Mouse (Mus musculus) limb, embryonic 13.5 days (tissue): ENCODE measurements at regions not wholly inside any gene's neighbourhood (a gene's known extent, or its start where the extent isn't known, plus 50 kb on each side); places are given as distances from the start of the nearest gene placed in this dataset.

Source experiments
- ATAC-seq: fragments of 200-750 bp; cut with Nextera tagmentation; 2 replicates; pipeline ENCODE4 v1.8.0; 2017; ENCODE audit warnings: low read depth, moderate number of reproducible peaks, moderate TSS enrichment; ENCODE audit not compliant: low FRiP score
- H3K27ac ChIP-seq: fragments of 300-500 bp; sonication (generic); 2 replicates; pipeline ENCODE4 v1.5.1; 2015; ENCODE audit warnings: inconsistent platforms, mild to moderate bottlenecking, moderate library complexity
- H3K27me3 ChIP-seq: fragments of 300-500 bp; sonication (generic); 2 replicates; pipeline ENCODE4 v1.6.1; 2015; ENCODE audit warnings: mild to moderate bottlenecking, inconsistent platforms
- H3K36me3 ChIP-seq: fragments of 300-500 bp; sonication (generic); 2 replicates; pipeline ENCODE4 v1.6.1; 2015; ENCODE audit warnings: inconsistent platforms, mild to moderate bottlenecking, moderate library complexity
- H3K4me1 ChIP-seq: fragments of 300-500 bp; sonication (generic); 2 replicates; pipeline ENCODE4 v1.6.1; 2015; ENCODE audit warnings: inconsistent platforms
- H3K4me2 ChIP-seq: fragments of 300-500 bp; sonication (generic); replicated peaks from 2 replicates; pipeline ENCODE4 v1.6.1; 2015; ENCODE audit warnings: inconsistent platforms, mild to moderate bottlenecking, moderate library complexity
- H3K4me3 ChIP-seq: fragments of 300-500 bp; sonication (generic); 2 replicates; pipeline ENCODE4 v1.5.1; 2015; ENCODE audit warnings: moderate library complexity, mild to moderate bottlenecking, inconsistent platforms
- H3K9ac ChIP-seq: fragments of 300-500 bp; sonication (generic); 2 replicates; pipeline ENCODE4 v1.6.1; 2015; ENCODE audit warnings: mild to moderate bottlenecking, inconsistent platforms
- H3K9me3 ChIP-seq: fragments of 300-500 bp; sonication (generic); 2 replicates; pipeline ENCODE4 v1.6.1; 2016; ENCODE audit warnings: inconsistent platforms
- WGBS: fragments of 180-500 bp; shearing (Covaris S2); methylation state at CpG from one replicate; pipeline ENCODE4 v1.1.7; 2015; 5-methylcytosine and 5-hydroxymethylcytosine counted together

DNA sequence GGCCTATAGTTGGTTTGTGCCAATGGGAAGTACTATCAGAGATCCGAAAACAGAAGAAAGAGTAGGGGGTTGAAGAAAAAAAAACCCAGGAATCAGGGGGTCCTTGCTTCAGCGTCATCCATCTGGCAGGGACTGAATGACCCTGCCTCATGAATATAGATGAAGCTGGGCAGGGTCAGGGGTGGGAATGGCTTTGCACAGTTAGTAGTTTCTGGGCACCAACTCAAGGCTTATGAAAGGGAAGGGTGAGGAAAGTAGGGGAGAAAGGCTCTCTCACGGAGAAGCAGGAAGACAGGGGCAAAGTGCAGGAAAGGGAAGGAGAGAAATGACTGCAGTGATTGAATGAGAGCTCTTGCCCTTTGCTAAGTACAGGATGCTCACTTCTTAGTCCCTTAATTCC is 451.3 kb upstream of the Gm6657 start:
- ATAC-seq: no peak
- Histone ChIP-seq H3K4me2 (no peak overlapping the region), H3K36me3 (no peaks in the 10 kb centered on the region)

GRCm38 (mm10) chr12:77749438-77750007 is 444.5 kb upstream of the Gm6657 start:
- Histone ChIP-seq H3K4me3 (no peak overlapping the region), H3K36me3 (no peaks in the 10 kb centered on the region), H3K27me3 (no peaks in the 10 kb centered on the region), H3K9me3 (no peaks in the 10 kb centered on the region), H3K9ac (no peak overlapping the region), H3K4me1 (no peaks in the 10 kb centered on the region), H3K4me2 (no peak overlapping the region), H3K27ac (no peak overlapping the region)
- WGBS: 79% methylated on average over 3 of the region's 3 CpGs
- ATAC-seq: no peak

More for the DNA sequence above, 451.3 kb upstream of the Gm6657 start:
- WGBS: 55% methylated on average over 3 of the region's 3 CpGs
- Histone ChIP-seq H3K9ac (no peak overlapping the region), H3K4me3 (no peak overlapping the region), H3K27me3 (no peaks in the 10 kb centered on the region), H3K27ac (no peak overlapping the region), H3K4me1 (no peaks in the 10 kb centered on the region), H3K9me3 (no peaks in the 10 kb centered on the region)

GRCm38 (mm10) chr12:77752181-77752580 is 441.9 kb upstream of the Gm6657 start:
- Histone ChIP-seq H3K9me3 (no peaks in the 10 kb centered on the region), H3K27me3 (no peaks in the 10 kb centered on the region), H3K27ac (no peak overlapping the region), H3K4me3 (no peak overlapping the region), H3K9ac (no peak overlapping the region), H3K4me2 (no peak overlapping the region), H3K36me3 (no peaks in the 10 kb centered on the region), H3K4me1 (no peaks in the 10 kb centered on the region)
- WGBS: 75% methylated on average over 5 of the region's 5 CpGs
- ATAC-seq: no peak

DNA sequence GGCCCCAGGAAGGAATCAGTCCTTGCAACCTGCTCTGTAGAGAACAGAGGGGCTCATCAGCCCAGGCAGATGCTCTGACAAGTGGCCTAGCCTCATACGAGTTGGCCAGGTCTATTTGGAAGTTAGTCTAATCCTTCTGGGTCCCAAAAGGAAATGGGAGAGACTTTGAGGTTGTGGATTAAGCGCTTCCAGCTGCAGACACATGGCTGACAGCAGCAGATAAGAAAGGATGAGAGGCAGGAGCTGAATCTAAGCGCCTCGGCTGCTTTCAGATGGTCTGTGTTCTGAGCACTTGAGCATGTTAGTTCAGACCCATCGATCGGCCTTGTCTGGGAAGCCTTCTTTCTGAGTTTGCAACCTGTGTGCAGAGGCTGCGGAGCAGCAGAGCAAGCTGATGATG is 438.0 kb upstream of the Gm6657 start:
- ATAC-seq: no peak
- 56% methylated on average over 7 of the region's 7 CpGs for WGBS
- Histone ChIP-seq H3K36me3 (no peaks in the 10 kb centered on the region), H3K9ac (no peak overlapping the region), H3K27me3 (no peaks in the 10 kb centered on the region), H3K9me3 (no peaks in the 10 kb centered on the region), H3K4me1 (no peaks in the 10 kb centered on the region), H3K4me2 (no peak overlapping the region), H3K4me3 (no peak overlapping the region), H3K27ac (no peak overlapping the region)

GRCm38 (mm10) chr12:77760976-77761375 is 433.1 kb upstream of the Gm6657 start:
- Histone ChIP-seq H3K4me1 (no peaks in the 10 kb centered on the region), H3K4me2 (no peak overlapping the region), H3K36me3 (no peaks in the 10 kb centered on the region), H3K4me3 (no peak overlapping the region), H3K27ac (no peak overlapping the region), H3K27me3 (no peaks in the 10 kb centered on the region), H3K9ac (no peak overlapping the region), H3K9me3 (no peaks in the 10 kb centered on the region)
- 72% methylated on average over 3 of the region's 3 CpGs for WGBS
- ATAC-seq: no peak

DNA sequence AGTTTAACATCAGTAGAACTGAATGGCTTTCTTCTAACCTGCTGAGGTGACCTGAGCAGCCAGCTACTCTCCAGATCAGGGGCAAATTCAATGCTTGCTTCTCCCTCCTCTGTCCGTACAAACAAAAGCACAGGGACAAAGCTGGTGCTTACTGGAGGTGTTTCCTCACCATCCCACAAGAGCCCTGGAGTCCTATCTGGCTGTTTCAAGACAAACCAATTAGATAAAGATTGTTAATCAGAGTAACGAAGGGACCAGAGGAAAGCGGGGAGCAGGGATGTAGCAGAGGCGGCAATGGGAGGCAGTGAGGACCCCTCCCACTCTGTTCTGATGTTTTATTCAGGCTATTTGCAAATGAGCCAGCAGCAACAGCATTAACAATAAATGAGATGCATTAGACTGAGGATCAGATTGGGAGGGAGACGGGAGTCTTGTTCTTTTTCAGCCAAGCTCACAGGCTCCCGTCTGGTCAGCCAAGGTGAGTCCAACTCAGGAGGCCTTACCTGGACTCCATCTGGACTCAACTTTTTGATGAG is 418.0 kb upstream of the Gm6657 start:
- WGBS: 85% methylated on average over 6 of the region's 6 CpGs
- ATAC-seq: no peak

GRCm38 (mm10) chr12:77776755-77777154 is 417.3 kb upstream of the Gm6657 start:
- 86% methylated on average over 8 of the region's 8 CpGs for WGBS

More for the DNA sequence above, 418.0 kb upstream of the Gm6657 start:
- no peaks in the 10 kb centered on the region for H3K9me3 ChIP-seq
- no peak overlapping the region for H3K4me2 ChIP-seq
- H3K4me1 ChIP-seq: peaks cover 7% of the 10 kb centered on the region; the same call in 1 of the 2 replicates
- H3K27ac ChIP-seq: no peak overlapping the region
- H3K9ac ChIP-seq: no peak overlapping the region
- no peaks in the 10 kb centered on the region for H3K36me3 ChIP-seq
- no peaks in the 10 kb centered on the region for H3K27me3 ChIP-seq
- H3K4me3 ChIP-seq: no peak overlapping the region

DNA sequence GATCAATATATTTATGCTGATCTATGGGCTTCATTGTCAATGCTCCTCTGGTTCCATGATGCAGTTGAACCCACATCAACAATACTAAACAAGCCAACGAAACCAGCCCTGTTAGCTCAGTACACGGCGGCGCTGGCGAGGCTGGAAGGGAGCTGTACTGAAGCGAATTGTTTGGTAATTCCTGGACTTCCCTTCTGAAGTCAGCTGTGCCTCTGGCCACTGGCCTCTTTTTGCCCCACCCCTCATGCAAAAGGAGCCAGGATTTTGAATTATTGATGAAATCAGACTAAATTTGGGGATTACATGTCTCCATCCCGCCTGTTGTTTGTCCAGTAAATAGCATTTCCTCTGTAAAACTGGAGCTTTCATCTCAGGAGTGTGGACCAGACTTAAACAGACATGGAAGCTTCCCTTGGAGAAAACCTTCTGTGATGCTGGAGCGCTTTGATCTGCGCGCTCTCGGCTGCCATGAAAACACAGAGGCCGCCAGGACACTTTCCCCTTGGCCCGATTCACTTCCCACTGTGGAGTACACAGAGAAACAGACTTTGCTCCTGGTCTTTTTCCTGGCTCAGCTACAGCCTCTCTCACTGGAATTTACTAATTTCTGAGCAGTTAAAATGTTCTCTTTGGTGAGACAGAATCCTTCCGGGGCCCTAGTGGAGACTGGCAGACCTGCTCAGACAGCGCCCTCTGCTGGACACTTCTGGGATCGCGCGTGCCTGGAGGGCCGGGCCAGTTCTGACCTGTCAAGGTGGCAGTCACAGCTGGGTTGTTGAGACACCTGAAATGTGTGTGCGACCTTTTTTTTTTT is 412.9 kb upstream of the Gm6657 start:
- H3K4me2 ChIP-seq: peak overlapping the region; percentile 61
- H3K9me3 ChIP-seq: no peaks in the 10 kb centered on the region
- WGBS: 18% methylated on average over 20 of the region's 20 CpGs
- H3K27ac ChIP-seq: no peak overlapping the region
- H3K27me3 ChIP-seq: no peaks in the 10 kb centered on the region
- H3K36me3 ChIP-seq: no peaks in the 10 kb centered on the region
- ATAC-seq: peak; percentile 80
- peak overlapping the region; percentile 36 for H3K4me3 ChIP-seq
- H3K4me1 ChIP-seq: peaks cover 9% of the 10 kb centered on the region; the same call in 1 of the 2 replicates
- H3K9ac ChIP-seq: 0 out of 2 replicates have a peak overlapping the region, but pooled peaks have one; percentile 9

More at GRCm38 (mm10) chr12:77776755-77777154, 417.3 kb upstream of the Gm6657 start:
- no peak overlapping the region for H3K27ac ChIP-seq
- H3K4me1 ChIP-seq: peaks cover 9% of the 10 kb centered on the region; the same call in 1 of the 2 replicates
- no peaks in the 10 kb centered on the region for H3K27me3 ChIP-seq
- no peaks in the 10 kb centered on the region for H3K36me3 ChIP-seq
- H3K9ac ChIP-seq: no peak overlapping the region
- no peak overlapping the region for H3K4me2 ChIP-seq
- no peak for ATAC-seq
- H3K9me3 ChIP-seq: no peaks in the 10 kb centered on the region
- H3K4me3 ChIP-seq: no peak overlapping the region

GRCm38 (mm10) chr12:77783909-77784308 is 410.1 kb upstream of the Gm6657 start:
- Histone ChIP-seq H3K4me2 (no peak overlapping the region), H3K4me3 (no peak overlapping the region), H3K9me3 (no peaks in the 10 kb centered on the region), H3K36me3 (no peaks in the 10 kb centered on the region), H3K9ac (no peak overlapping the region), H3K27ac (no peak overlapping the region), H3K4me1 (peaks cover 9% of the 10 kb centered on the region; the same call in 1 of the 2 replicates), H3K27me3 (0 out of 2 replicates have a peak, but pooled peaks cover 3% of the 10 kb centered on the region)
- WGBS: 88% methylated on average over 9 of the region's 9 CpGs
- no peak for ATAC-seq

GRCm38 (mm10) chr12:77785647-77786046 is 408.4 kb upstream of the Gm6657 start:
- 76% methylated on average over 6 of the region's 6 CpGs for WGBS
- Histone ChIP-seq H3K27me3 (peaks cover 15% of the 10 kb centered on the region), H3K4me3 (no peak overlapping the region), H3K27ac (no peak overlapping the region), H3K4me1 (peaks cover 13% of the 10 kb centered on the region), H3K9ac (no peak overlapping the region), H3K36me3 (no peaks in the 10 kb centered on the region), H3K4me2 (no peak overlapping the region), H3K9me3 (no peaks in the 10 kb centered on the region)
- ATAC-seq: no peak

GRCm38 (mm10) chr12:77786678-77787077 is 407.4 kb upstream of the Gm6657 start:
- H3K27me3 ChIP-seq: peaks cover 15% of the 10 kb centered on the region
- H3K9me3 ChIP-seq: no peaks in the 10 kb centered on the region
- ATAC-seq: no peak
- no peak overlapping the region for H3K4me2 ChIP-seq
- no peaks in the 10 kb centered on the region for H3K36me3 ChIP-seq
- H3K4me3 ChIP-seq: no peak overlapping the region
- no peak overlapping the region for H3K27ac ChIP-seq
- H3K4me1 ChIP-seq: peaks cover 10% of the 10 kb centered on the region
- WGBS: 77% methylated on average over 4 of the region's 4 CpGs
- H3K9ac ChIP-seq: no peak overlapping the region

- no peaks in the 10 kb centered on the region for H3K9me3 ChIP-seq
- H3K4me1 ChIP-seq: peaks cover 10% of the 10 kb centered on the region
- H3K27me3 ChIP-seq: peaks cover 20% of the 10 kb centered on the region
- ATAC-seq: no peak
- 67% methylated on average over 2 of the region's 2 CpGs for WGBS
- no peak overlapping the region for H3K27ac ChIP-seq
- H3K36me3 ChIP-seq: no peaks in the 10 kb centered on the region
- no peak overlapping the region for H3K4me2 ChIP-seq
- no peak overlapping the region for H3K9ac ChIP-seq
- H3K4me3 ChIP-seq: no peak overlapping the region
Observed at GRCm38 (mm10) chr12:77788273-77788672, 405.8 kb upstream of the Gm6657 start.
